Mouse (Mus musculus) kidney, postnatal 25 days (tissue): ENCODE results near the gene Ak4.
A peak's percentile ranks its signal among the peaks of the same experiment; 100 is the strongest.

Experiments used
- DNase-seq, 2 experiments: peaks; one replicate each; pipeline ENCODE4 v3.0.0; 2021; ENCODE audit warnings: mixed read lengths in 2 of 2

The Ak4 gene

GRCm38 (mm10) chr4:101462065-101462464 lies 43.0 kb downstream of the Ak4 start:
- DNase-seq, result no peak

- no peak for DNase-seq
Observed at GRCm38 (mm10) chr4:101466264-101466663, 47.2 kb downstream of the Ak4 start.

DNA sequence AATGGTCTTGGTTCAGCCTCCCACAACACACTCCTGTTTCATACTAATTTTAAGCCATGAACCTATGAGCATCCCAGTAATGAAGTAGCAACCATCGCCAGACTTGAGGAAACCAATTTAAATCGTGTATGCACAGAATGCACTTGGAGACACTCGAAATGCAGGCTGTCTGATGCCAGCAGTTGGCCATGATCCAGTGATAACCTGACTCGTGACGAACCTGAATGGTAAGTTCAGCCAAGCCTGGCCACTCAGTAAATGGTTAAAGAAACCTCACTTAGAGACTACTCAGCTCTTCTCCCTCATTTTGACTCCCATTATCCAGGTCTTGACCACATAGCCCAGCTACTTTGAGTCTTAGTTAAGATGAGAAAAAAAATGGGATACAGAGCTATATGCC lies 50.2 kb downstream of the Ak4 start:
- peak; percentile 68 to 72 for DNase-seq

GRCm38 (mm10) chr4:101470543-101470942 lies 51.5 kb downstream of the Ak4 start:
- no peak for DNase-seq

DNA sequence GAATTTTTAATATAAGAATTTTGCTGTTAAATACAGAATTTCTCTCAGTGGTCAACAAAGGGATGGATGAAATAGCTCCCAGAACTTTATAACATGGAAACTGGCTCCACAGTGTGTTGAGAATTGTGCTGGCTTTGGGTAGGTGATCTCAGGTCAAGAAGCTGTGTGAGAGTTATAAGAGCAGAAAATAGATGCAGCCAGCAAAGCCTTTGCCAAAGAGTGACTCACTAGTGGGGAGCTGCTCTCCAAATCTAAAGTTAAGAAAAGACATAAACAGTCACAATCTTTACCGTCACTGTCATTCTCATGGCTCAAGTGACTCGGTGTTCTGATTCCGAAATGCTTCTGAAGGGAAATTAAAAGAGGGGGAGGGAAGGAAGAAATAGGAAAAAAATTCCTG lies 53.7 kb downstream of the Ak4 start:
- DNase-seq, result no peak

DNA sequence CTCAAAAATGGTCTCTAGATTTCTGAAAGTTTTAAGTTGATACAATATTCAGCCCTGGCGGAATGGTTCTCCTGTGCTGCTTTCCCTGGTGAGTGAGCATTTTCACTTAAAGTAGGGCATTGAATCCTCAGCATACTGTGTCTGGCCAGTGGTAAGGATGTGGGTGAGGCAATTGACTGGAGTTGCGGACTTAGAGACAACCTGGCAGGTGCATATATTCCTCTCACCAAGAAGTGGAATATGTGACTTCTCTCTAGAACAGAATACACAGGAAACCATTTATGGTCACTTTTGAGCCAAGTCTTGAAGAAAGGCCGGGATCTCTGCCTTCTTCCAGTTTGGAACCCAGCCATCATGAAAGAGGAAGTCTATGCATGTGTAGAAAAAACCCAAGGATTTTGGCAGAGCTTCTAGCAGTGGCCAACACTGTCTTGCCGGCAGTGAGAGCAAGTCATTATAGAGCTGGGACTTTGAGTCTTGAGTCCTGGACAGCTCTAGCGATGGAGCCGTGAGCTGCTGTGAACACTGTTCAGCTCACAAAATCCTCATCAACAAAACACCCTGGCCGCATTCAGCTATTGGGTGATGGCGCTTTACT lies 71.3 kb downstream of the Ak4 start:
- no peak for DNase-seq

GRCm38 (mm10) chr4:101491704-101492103 lies 72.6 kb downstream of the Ak4 start:
- DNase-seq, result no peak

GRCm38 (mm10) chr4:101493611-101494197 lies 74.6 kb downstream of the Ak4 start:
- no peak for DNase-seq

DNA sequence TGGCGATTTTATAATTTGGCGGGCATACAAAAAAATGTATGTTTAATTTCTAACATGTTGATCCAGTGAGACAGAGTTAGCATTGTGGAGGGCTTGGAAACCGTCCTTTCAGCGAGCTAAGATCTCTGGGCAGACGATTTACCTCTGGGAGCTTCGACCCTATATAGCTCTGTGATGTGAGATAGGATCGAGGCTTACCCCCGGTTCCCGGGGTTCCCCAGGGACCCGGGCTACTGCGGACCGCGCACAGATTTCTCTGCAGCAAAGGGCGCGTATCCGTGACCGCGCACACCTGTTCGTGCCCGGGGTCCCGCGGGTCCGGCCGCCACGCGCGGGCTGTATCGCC lies 77.1 kb downstream of the Ak4 start:
- no peak for DNase-seq

DNA sequence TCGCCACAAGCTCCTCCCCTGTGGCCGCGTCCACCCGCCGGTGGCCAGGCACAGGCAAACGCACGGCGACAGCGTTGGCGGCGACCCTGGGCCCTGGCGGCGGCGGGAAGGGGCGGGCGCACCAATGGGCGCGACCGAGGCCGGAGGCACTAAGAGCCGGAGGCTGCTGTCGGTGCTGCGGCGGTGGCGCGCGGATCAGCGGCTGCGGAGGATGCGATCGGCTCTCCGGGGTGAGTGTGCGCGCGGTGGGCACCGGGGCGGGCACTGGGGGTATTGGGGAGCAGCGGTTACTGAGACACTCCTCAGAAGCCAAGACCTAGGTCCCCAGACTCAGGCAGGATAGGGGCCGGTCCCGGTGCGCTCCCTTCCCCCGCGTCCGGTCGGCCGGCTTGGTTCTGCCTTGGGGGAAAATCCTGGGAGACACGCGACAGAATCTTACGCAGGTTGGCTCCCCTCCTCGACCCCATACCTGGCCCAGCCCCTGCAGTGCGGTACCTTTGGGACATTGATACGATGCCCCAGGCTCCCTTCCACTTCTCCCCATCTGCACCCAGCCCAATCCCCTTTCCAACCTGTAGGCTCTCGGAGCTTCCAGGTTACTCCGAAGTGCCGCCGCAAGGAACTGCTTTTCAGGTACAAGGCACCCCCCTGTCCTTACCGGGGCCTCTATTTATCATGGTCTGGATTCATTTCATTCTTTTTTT lies 77.6 kb downstream of the Ak4 start, which contains the start of gene Dnajc6:
TSS of gene Dnajc6 (plus strand) at position 115 of the 704 bp plus-strand sequence.
- peak in 1 of 2 experiments; percentile 46 for DNase-seq

DNA sequence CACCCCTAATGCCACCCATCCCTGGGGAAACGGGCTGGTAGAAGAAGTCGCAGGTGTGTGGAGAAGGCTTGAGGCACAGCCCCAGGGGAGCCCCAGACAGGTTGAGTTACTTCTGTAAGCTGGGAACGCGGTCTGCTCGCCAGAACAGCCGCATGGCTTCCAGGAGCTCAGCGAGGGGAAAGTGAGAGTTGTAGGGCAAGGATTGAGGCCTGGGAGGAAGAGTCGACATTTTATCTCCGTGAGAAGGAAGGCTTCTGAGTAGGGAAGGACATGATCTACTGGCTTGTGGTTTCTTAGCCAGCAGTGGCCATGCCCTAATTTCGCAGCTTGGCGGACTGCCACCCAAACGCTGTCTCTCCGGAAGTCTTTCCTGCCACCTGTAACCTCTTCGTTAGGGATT lies 78.3 kb downstream of the Ak4 start:
- DNase-seq, result peak; percentile 42 to 58

DNA sequence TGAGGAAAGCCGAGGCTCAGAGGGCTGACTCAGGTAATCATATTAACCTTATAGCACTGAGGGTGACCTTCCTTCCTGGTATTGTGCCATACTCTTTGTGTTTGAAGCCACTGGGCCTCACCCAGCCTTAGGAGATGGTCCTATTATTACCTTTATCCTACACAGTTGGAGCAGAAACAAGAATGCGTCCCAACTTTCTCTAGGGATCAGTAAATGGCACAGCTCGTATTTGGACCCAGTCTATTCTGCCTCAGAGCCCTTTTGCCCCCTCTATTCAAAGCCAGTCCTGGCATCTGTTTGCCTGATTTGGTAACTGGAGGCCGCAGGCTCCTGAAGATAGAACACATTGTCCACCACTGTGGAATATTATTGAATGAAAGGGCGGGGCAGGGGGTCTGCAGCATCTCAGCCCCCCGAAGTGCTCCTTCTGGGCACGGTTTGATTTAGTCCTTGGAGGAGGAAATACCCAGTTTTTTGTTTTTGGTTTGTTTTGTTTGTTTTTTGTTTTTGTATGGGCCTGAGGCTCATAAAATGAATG lies 85.5 kb downstream of the Ak4 start:
- DNase-seq, result no peak

DNA sequence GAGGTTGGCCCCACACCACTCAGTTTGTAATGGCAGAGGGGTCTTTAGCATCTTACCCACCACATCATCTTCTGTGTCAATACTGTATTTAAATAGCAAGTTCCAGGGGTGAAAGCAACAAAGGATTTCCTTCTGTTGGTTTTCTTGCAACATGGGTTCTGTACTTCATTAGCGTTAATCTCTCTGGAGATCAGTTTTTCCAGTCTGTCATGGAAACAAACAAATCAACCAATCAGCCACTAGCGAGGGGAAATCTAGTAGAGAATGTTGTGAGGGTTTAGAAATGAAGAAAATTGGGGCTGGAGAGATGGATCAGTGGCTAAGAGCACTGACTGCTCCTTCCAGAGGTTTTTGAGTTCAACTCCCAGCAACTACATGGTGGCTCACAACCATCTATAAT lies 86.9 kb downstream of the Ak4 start:
- DNase-seq, result no peak

- DNase-seq, result no peak
Observed at GRCm38 (mm10) chr4:101506372-101506771, 87.3 kb downstream of the Ak4 start.

GRCm38 (mm10) chr4:101507571-101508422 lies 88.7 kb downstream of the Ak4 start:
- DNase-seq, result peak; percentile 79 to 86

DNA sequence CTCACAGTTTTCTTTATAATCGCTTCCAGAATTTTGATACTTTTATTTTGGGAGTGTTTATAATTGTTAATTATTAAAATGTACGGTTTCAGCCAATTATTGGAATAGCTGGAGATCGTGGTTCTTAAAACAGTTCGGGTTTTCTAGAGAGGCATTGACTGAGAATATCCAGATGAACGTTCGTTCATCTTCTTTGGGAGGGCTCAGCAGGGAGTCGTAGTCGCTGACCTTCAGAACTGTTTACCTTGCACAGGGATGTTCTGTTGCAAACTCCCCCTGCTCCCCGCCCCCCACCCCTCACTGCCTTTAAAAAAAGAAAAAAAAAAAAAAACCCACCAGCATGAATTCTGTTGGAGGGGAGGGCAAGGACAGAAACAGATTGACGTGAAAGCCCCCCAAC lies 89.4 kb downstream of the Ak4 start:
- DNase-seq, result no peak

DNA sequence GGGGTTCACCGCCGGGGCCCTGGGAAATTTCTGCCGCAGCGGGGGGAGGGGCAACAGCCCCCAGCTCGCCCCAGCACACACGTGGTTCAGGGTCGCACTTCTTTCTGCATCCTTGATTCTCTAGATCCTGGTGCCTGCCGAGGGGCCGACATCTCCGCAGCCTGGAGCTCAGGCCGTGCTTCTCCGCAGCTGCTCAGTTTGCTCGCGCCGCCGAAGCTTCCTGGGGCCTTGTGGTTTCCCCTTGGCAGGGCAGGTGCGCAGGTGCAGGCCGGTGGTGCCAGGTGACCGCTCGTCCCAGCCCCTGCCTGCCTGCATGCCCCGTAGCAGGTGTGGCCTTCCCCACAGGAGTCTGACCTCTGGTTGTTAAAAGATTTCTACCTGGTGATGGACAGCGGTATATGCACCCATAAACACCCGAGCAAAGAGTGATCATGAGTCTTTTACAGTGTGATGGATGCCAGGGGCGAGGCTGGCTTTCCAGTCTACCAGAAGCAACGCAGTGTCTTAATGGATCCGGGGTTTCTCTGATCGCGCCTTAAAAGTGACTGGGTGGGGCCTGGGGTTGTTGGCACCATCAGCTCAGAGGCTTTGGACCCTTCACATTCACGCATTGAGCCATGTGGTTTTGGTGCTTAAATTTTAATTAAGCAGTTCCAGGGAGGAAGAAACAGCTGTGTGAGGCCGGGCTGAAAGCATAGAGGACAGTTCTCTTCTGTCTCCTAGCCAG lies 89.9 kb downstream of the Ak4 start:
- DNase-seq, result peak; percentile 62 to 79

- DNase-seq, result no peak
Observed at GRCm38 (mm10) chr4:101510111-101510903, 91.2 kb downstream of the Ak4 start.

- DNase-seq, result no peak
Observed at GRCm38 (mm10) chr4:101510904-101511210, 91.8 kb downstream of the Ak4 start.

- no peak for DNase-seq
Observed at GRCm38 (mm10) chr4:101511768-101512521, 92.9 kb downstream of the Ak4 start.

GRCm38 (mm10) chr4:101513251-101513650 lies 94.2 kb downstream of the Ak4 start:
- no peak for DNase-seq
